Mouse (Mus musculus) granulocyte monocyte progenitor cell, adult 5-6 weeks (primary cell): ENCODE measurements at regions not wholly inside any gene's neighbourhood (a gene's known extent, or its start where the extent isn't known, plus 50 kb on each side); places are given as distances from the start of the nearest gene placed in this dataset.
"Not testable (repeated sequence)": the region's sequence is repeated elsewhere in the genome, so short reads cannot be mapped to it uniquely, and the experiment has no call there.

Experiments used
- ATAC-seq: replicated peaks from 2 replicates; pipeline ENCODE4 v1.8.0; 2016; ENCODE audit warnings: mild to moderate bottlenecking, moderate TSS enrichment, inconsistent platforms; ENCODE audit not compliant: poor library complexity, severe bottlenecking

- peak; percentile 99 for ATAC-seq
Observed at GRCm38 (mm10) chr11:16637679-16638078, 114.3 kb upstream of the Egfr start.

GRCm38 (mm10) chr11:16638349-16638748 is 113.7 kb upstream of the Egfr start:
- ATAC-seq = peak; percentile 69

- no peak for ATAC-seq
Observed at GRCm38 (mm10) chr11:16649599-16649998, 102.4 kb upstream of the Egfr start.

DNA sequence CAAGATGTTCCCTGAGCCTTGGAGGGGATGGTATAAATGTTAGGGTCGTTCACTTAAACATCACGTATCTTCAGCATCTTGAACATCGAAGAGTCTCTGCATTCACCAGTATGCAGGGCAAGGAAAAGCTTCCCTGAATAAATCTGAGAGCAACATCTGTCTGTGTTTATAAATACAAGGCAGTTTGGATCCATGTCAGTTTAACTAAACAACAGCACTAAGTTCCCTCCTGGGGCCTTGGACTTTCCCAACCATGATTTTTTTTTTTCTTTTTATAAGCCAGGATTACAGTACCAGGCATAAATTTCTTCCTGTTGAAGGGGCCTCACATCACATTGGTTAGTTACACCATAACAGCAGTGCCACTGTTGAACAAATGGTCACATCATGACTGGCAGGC is 88.2 kb upstream of the Egfr start:
- no peak for ATAC-seq

DNA sequence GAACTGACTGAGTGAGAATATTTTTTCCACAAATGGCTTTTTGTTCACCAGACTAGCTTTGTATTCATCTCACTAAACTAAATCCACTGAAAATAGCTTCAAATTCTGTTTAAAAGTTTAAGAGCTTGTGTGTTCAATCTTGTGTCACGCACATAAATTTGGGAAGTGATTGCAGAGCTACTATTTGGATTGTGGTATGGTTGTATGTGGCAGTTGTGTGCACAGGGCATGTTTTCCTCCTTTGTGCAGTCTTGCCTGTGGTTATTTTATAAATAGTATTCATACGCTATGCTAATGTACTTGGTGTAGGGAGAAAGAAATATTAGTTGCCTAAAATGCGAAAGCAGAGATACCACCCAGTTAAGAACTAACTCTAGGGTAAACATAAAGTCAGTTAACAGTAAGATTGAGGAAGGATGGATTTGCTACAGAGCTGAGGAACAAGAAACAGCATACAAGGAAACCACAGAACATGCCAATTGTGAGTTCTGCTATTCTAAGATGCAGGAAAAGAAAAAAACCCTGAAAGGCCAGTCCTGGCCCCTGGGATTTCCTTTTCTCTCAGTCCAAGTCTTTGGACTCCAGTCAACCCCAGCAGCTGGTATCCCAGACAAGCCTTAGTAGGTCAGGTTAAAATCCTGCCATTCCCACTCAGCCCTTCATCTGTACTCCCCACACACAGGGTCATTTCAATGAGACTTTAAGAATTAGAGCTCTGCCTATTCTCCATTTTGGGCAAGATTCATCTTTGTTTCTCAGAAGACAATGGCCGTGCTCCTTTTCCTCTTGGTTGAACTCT is 82.4 kb upstream of the Egfr start:
- peak; percentile 85 for ATAC-seq

GRCm38 (mm10) chr11:16670282-16670681 is 81.7 kb upstream of the Egfr start:
- peak; percentile 91 for ATAC-seq

- ATAC-seq = not testable (repeated sequence)
Observed at GRCm38 (mm10) chr11:16675951-16676350, 76.1 kb upstream of the Egfr start.

DNA sequence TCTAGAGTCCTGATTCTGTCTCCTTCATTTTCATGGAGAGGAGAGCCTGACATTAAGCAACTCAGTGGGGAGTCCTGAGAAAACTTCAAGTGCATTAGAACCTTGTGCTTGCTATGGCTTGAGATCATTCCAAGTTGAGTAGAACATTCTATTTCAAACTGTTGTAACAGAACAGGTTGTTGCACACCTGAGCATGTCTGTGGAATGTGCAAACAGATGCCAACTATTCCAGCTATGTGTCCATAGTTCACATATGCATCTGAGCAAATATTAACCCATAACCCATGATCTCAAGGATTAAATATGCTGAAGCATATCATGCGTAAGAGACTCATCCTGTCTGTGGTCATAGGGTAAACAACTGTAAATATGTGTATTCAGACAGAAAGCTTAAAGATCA is 68.5 kb upstream of the Egfr start:
- ATAC-seq = no peak

DNA sequence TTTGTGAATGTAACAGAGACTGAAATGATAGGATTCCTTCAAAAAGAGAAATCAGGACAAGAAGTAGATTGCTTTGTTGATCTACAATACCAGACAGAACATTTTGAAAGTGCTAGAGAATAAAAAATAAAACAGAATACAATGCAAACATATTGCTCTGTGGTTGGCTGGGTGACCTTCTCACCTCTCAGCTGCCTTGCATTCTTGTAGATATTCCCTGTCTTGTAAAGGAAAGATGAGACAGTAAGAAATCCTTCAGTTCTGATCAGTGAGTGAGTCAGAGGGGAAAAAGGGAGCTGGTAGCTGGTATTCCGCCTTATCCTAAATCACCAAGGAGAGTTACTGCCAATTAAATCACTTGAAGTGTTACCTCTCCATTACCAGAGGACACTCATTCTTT is 56.4 kb upstream of the Egfr start:
- no peak for ATAC-seq

DNA sequence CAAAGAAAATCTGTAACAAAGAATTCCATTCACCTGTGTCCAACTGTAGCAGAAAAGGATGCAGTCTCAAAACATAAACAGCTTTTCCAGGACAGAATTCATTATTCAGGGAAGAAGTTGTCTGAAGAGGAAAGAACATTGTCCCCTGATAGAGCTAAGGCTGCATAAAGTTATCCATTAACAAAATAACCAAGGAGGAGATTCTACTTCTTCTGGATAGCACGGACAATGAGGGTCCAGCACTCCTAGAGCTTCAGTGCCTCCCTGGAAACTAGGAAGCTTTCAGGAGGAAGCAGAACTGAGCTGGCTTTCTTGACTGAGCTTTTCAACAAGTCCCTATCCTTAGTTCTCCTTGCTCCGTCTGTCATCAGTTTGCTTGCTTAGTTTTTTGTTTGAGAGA is 55.2 kb upstream of the Egfr start:
- no peak for ATAC-seq

DNA sequence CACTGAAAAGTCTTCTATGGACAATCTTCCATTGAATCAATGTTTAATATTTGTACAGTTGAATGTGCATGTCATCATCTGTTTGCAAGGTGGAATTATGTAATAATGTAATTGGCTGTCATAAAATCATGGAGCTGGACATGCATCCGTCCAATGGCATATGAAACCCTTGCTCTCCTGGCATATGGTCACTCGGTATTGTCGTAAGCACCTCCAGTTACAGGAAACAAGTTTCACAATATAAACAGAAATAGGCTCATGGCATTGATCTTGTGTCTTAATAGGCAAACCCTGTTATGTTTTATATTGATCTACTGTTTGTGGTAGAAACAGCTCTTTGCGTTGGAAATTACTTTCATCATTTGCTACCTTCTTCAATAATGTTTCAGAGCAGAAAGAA is 50.2 kb upstream of the Egfr start:
- ATAC-seq = no peak
